Mouse (Mus musculus) liver, embryonic 12.5 days (tissue): ENCODE results near the gene Lrrc18. TPM values are rescaled to one million over a fixed set of nuclear protein-coding genes. Genes with fewer than 3 reads are reported as not detected.

ENCODE experiments used
- ATAC-seq: fragments of 200-750 bp; cut with Nextera tagmentation; 2 replicates; pipeline ENCODE4 v1.8.0; 2017; ENCODE audit warnings: moderate number of reproducible peaks, mild to moderate bottlenecking, moderate library complexity
- H3K27ac ChIP-seq: fragments of 300-500 bp; sonication (generic); 2 replicates; pipeline ENCODE4 v1.5.1; 2016; ENCODE audit warnings: mild to moderate bottlenecking
- H3K27me3 ChIP-seq: fragments of 300-500 bp; sonication (generic); replicated peaks from 2 replicates; pipeline ENCODE4 v1.6.1; 2016; ENCODE audit warnings: mild to moderate bottlenecking, moderate library complexity
- H3K36me3 ChIP-seq: fragments of 300-500 bp; sonication (generic); 2 replicates; pipeline ENCODE4 v1.6.1; 2016; ENCODE audit warnings: mild to moderate bottlenecking, moderate library complexity
- H3K4me1 ChIP-seq: fragments of 300-500 bp; sonication (generic); 2 replicates; pipeline ENCODE4 v1.6.1; 2016
- H3K4me2 ChIP-seq: fragments of 300-500 bp; sonication (generic); 2 replicates; pipeline ENCODE4 v1.6.1; 2016; ENCODE audit warnings: mild to moderate bottlenecking, moderate library complexity
- H3K4me3 ChIP-seq: fragments of 300-500 bp; sonication (generic); 2 replicates; pipeline ENCODE4 v1.5.1; 2016; ENCODE audit warnings: mild to moderate bottlenecking, moderate library complexity
- H3K9ac ChIP-seq: fragments of 300-500 bp; sonication (generic); 2 replicates; pipeline ENCODE4 v1.6.1; 2016; ENCODE audit warnings: mild to moderate bottlenecking, moderate library complexity
- H3K9me3 ChIP-seq: fragments of 300-500 bp; sonication (generic); replicated peaks from 2 replicates; pipeline ENCODE4 v1.6.1; 2016; ENCODE audit warnings: mild to moderate bottlenecking, moderate library complexity
- WGBS: fragments of 180-500 bp; shearing (Covaris S2); methylation state at CpG from one replicate; pipeline ENCODE4 v1.1.7; 2016; ENCODE audit not compliant: insufficient replicate concordance; 5-methylcytosine and 5-hydroxymethylcytosine counted together
- polyA plus RNA-seq: library from polyadenylated mRNA; unstranded; fragments of >200 nt; fragmentation: Nextera tagmentation; extraction: Ambion mirVana; gene quantifications from 2 replicates; pipeline ENCODE4 v1.2.1, GENCODE M21; 2016

Lrrc18 gene
- 0.11 and 0.13 TPM in 2 replicates for polyA plus RNA-seq

- ATAC-seq = no peak
- H3K4me1 ChIP-seq = no peaks in the 10 kb centered on the region
- no peaks in the 10 kb centered on the region for H3K36me3 ChIP-seq
- H3K9me3 ChIP-seq = no peaks in the 10 kb centered on the region
- 66% methylated on average over 2 of the region's 2 CpGs for WGBS
- no peak within 1 kb of the TSS for H3K4me2 ChIP-seq
- H3K4me3 ChIP-seq = no peak within 1 kb of the TSS
- no peaks in the 10 kb centered on the region for H3K27me3 ChIP-seq
- no peak within 1 kb of the TSS for H3K27ac ChIP-seq
- H3K9ac ChIP-seq = no peak within 1 kb of the TSS
Measured at GRCm38 (mm10) chr14:32991082-32991481, at the start of gene Lrrc18. TSS of gene Lrrc18 (plus strand) at chr14:32991382.

GRCm38 (mm10) chr14:32947512-32947911 is 43.7 kb upstream of the Lrrc18 start:
- H3K4me3 ChIP-seq = no peak overlapping the region
- H3K4me1 ChIP-seq = no peaks in the 10 kb centered on the region
- 58% methylated on average over 2 of the region's 2 CpGs for WGBS
- no peaks in the 10 kb centered on the region for H3K36me3 ChIP-seq
- H3K27ac ChIP-seq = no peak overlapping the region
- no peak for ATAC-seq
- no peak overlapping the region for H3K9ac ChIP-seq
- H3K9me3 ChIP-seq = no peaks in the 10 kb centered on the region
- no peak overlapping the region for H3K4me2 ChIP-seq
- peaks cover 9% of the 10 kb centered on the region; the same call in 1 of the 2 replicates for H3K27me3 ChIP-seq

DNA sequence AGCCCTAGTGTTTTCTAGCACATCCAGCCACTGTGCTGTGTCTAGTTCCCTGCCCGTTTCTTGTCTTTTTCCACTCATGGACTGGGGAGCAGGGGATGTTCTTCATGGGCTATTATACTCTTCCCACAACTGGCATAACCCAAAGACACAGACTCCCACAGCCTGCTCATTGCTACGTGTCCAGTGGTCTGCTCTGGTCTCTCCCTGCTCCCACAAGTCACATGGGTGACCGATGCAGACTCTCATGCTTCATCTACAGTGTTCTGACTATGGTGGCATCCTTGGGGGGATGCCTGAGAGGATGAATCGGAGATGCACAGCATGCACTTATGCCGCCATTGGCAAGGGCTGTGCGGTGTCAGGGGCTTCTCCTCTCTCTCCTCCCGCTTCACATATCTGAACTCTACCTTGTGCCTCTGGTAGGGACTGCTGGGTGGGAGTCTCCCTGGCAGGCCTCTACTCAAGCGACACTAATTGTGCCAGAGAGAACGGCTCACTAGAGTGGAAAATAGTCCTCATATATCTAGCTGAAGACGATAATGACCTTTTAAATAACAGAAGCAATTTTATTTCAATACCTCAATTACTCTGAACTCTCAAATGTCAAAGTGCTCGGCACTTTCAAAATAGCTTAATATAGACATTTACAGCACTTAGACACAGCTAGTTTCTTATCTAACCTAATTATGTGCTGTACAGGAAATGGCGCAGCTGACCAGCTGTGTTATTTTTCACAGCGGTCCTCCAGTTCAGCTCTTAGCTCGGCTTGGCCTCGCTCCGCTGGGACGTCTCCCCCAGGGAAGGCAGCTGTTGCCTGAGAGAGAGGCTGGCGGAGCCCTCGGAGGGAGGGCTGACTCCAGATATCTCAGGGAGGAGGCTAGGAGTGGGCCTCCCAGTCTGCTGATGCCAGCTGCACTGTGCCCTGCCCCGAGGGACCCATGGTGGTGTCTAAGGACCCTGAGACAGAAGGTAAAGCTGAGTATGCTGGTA is 40.6 kb upstream of the Lrrc18 start:
- Histone ChIP-seq H3K9me3 (no peaks in the 10 kb centered on the region), H3K4me2 (no peak overlapping the region), H3K4me3 (no peak overlapping the region), H3K27ac (no peak overlapping the region), H3K36me3 (no peaks in the 10 kb centered on the region), H3K4me1 (no peaks in the 10 kb centered on the region), H3K9ac (no peak overlapping the region), H3K27me3 (peaks cover 6% of the 10 kb centered on the region; the same call in 1 of the 2 replicates)
- ATAC-seq = no peak
- WGBS = 60% methylated on average over 20 of the region's 20 CpGs

DNA sequence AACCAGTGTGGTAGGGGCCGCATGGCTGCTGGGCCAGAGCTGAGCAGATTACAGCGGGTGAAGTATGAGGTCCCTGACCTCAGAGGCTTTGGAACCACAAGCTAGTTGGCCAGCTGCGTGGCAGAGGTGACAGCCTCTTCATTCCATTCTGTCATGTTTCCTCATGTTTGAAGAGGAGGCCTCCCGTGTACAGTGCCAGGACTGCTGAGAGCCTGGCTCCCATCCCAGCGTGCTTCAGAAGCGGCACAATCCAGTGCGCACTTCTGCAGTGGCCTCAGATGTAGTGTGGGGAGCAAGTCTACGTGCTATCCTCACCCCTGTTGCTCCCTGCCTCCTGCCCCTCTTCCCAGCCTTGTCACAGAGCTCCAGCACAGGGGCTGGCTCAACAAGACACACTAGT is 34.7 kb upstream of the Lrrc18 start:
- Histone ChIP-seq H3K4me1 (0 out of 2 replicates have a peak, but pooled peaks cover 5% of the 10 kb centered on the region), H3K27me3 (peaks cover 2% of the 10 kb centered on the region; the same call in 1 of the 2 replicates), H3K4me3 (no peak overlapping the region), H3K27ac (no peak overlapping the region), H3K36me3 (no peaks in the 10 kb centered on the region), H3K4me2 (no peak overlapping the region), H3K9ac (no peak overlapping the region), H3K9me3 (no peaks in the 10 kb centered on the region)
- ATAC-seq = no peak
- WGBS = 59% methylated on average over 8 of the region's 8 CpGs

- no peak overlapping the region for H3K9ac ChIP-seq
- H3K4me1 ChIP-seq = 0 out of 2 replicates have a peak, but pooled peaks cover 5% of the 10 kb centered on the region
- no peak overlapping the region for H3K4me3 ChIP-seq
- WGBS = 56% methylated on average over 8 of the region's 8 CpGs
- H3K27me3 ChIP-seq = no peaks in the 10 kb centered on the region
- H3K36me3 ChIP-seq = no peaks in the 10 kb centered on the region
- H3K4me2 ChIP-seq = no peak overlapping the region
- no peak overlapping the region for H3K27ac ChIP-seq
- no peaks in the 10 kb centered on the region for H3K9me3 ChIP-seq
- no peak for ATAC-seq
Measured at GRCm38 (mm10) chr14:32958671-32959070, 32.5 kb upstream of the Lrrc18 start.

- no peaks in the 10 kb centered on the region for H3K27me3 ChIP-seq
- H3K27ac ChIP-seq = no peak overlapping the region
- no peaks in the 10 kb centered on the region for H3K36me3 ChIP-seq
- no peak overlapping the region for H3K4me3 ChIP-seq
- 0 out of 2 replicates have a peak, but pooled peaks cover 5% of the 10 kb centered on the region for H3K4me1 ChIP-seq
- no peak for ATAC-seq
- H3K9me3 ChIP-seq = no peaks in the 10 kb centered on the region
- H3K4me2 ChIP-seq = no peak overlapping the region
- H3K9ac ChIP-seq = no peak overlapping the region
- 41% methylated on average over 5 of the region's 5 CpGs for WGBS
Measured at GRCm38 (mm10) chr14:32960481-32960880, 30.7 kb upstream of the Lrrc18 start.

- Histone ChIP-seq H3K4me1 (no peaks in the 10 kb centered on the region), H3K9ac (no peak overlapping the region), H3K4me2 (no peak overlapping the region), H3K9me3 (no peaks in the 10 kb centered on the region), H3K27ac (no peak overlapping the region), H3K4me3 (no peak overlapping the region), H3K36me3 (no peaks in the 10 kb centered on the region), H3K27me3 (no peaks in the 10 kb centered on the region)
- no peak for ATAC-seq
- WGBS = 72% methylated on average over 10 of the region's 10 CpGs
Measured at GRCm38 (mm10) chr14:32964742-32965141, 26.4 kb upstream of the Lrrc18 start.

DNA sequence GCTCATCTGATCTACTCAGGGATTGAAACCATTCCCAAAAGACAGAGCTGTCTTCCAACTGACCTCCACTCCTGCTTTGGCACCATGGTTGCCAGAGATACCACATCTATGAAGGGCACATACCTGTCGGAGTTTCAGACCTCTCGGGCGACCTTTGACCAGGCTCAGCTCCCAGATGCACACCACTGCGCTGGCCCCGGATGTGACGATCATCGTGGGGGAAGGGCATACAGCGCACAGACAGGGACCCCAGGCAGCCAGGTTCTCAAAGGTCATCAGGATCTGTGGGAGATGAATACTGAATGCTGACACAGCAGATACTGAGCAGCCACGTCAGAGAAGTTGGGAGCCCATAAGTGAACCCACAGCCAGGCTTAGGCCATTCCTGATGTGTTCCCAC is 20.5 kb upstream of the Lrrc18 start:
- H3K4me3 ChIP-seq = no peak overlapping the region
- no peak overlapping the region for H3K9ac ChIP-seq
- no peak for ATAC-seq
- WGBS = 74% methylated on average over 9 of the region's 9 CpGs
- H3K36me3 ChIP-seq = no peaks in the 10 kb centered on the region
- H3K4me2 ChIP-seq = no peak overlapping the region
- no peaks in the 10 kb centered on the region for H3K27me3 ChIP-seq
- no peaks in the 10 kb centered on the region; the same call in 1 of the 2 replicates for H3K4me1 ChIP-seq
- H3K27ac ChIP-seq = no peak overlapping the region
- no peaks in the 10 kb centered on the region for H3K9me3 ChIP-seq

- Histone ChIP-seq H3K4me2 (no peak overlapping the region), H3K4me1 (no peaks in the 10 kb centered on the region), H3K36me3 (no peaks in the 10 kb centered on the region), H3K9ac (no peak overlapping the region), H3K4me3 (no peak overlapping the region), H3K27me3 (no peaks in the 10 kb centered on the region), H3K9me3 (no peaks in the 10 kb centered on the region), H3K27ac (no peak overlapping the region)
- WGBS = 68% methylated on average over 6 of the region's 6 CpGs
- no peak for ATAC-seq
Measured at GRCm38 (mm10) chr14:32984176-32984738, 6.9 kb upstream of the Lrrc18 start.

DNA sequence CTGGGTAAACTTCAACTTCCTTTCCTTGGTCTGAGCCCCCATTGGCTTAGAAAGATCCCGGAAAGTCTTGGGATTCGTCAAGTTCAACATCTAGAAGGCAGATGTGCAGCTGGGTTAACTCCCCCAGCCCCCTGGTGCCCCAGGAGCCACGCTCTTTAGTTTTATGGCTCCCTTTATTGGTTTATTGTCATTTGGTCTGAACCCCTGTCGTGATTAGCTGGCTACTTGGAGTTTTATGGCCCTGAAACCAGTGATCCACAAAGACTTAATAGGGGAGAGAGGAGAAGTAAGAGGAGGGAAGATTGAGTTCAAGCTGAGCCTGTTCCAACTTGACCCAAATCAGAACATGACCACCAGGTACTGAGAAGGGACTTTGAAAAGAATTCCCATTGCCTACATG is 4.5 kb upstream of the Lrrc18 start:
- no peak for ATAC-seq
- Histone ChIP-seq H3K4me1 (no peaks in the 10 kb centered on the region), H3K9ac (no peak overlapping the region), H3K36me3 (no peaks in the 10 kb centered on the region), H3K27ac (no peak overlapping the region), H3K4me3 (no peak overlapping the region), H3K27me3 (no peaks in the 10 kb centered on the region), H3K4me2 (no peak overlapping the region), H3K9me3 (no peaks in the 10 kb centered on the region)
- 55% methylated on average over 4 of the region's 4 CpGs for WGBS

DNA sequence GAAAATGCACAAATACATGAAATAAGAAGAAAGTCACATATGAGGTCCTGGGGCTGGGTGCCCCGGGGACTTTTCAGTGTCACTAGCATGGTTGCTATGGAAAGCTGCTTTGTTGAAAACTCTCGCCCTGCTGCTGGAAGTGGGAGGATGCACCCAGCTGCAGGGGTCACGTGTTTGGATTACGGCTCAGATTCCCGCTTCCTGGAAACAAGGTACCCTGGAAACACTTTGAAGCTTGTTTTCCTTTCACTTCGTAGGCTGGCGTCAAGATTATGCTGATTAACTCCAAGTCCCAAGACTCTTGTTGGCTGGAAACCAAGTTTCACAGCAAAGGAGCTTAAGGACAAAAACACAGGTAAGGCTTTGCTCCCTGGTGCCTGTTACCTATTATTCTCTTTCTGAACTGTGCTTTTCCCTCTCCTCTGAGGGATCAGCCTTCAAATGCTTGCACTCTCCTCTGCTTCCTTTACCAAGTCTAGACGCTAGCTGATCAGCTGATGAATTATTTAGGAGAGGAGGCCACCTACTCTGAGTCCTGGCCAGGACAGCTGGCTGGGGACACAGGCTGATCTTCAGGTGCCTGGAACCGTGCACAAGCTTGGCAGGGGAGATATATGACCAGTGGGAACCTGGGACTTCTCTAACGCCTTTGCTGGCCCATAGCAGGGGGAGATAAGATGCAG is 3.9 kb downstream of the Lrrc18 start:
- no peaks in the 10 kb centered on the region for H3K36me3 ChIP-seq
- no peak overlapping the region for H3K27ac ChIP-seq
- no peaks in the 10 kb centered on the region for H3K27me3 ChIP-seq
- H3K4me2 ChIP-seq = no peak overlapping the region
- 44% methylated on average over 10 of the region's 10 CpGs for WGBS
- ATAC-seq = no peak
- no peak overlapping the region for H3K9ac ChIP-seq
- H3K4me1 ChIP-seq = no peaks in the 10 kb centered on the region
- H3K9me3 ChIP-seq = no peaks in the 10 kb centered on the region
- no peak overlapping the region for H3K4me3 ChIP-seq

DNA sequence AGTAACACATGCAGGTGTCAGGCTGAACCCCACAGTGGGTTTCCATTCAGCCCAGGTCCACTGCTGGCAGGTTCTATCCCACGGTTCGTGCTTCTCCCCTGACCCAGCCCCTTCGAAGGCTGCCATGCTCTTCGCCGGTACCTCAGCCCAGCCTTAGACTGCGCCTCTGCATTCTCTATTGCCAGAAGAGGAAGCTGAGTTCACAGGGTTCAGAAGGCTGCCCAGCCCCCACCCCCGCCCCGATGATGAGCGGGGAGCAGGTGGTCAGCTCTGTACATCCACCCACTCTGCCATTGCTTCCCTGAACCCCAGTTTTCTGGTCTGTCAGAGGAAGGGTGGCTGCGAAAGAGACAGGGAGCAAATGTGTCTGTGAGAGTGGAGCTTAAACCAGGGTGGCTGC is 8.3 kb downstream of the Lrrc18 start:
- WGBS = 46% methylated on average over 10 of the region's 10 CpGs
- H3K9me3 ChIP-seq = no peaks in the 10 kb centered on the region
- no peaks in the 10 kb centered on the region for H3K36me3 ChIP-seq
- ATAC-seq = no peak
- H3K4me3 ChIP-seq = no peak overlapping the region
- H3K9ac ChIP-seq = no peak overlapping the region
- no peak overlapping the region for H3K27ac ChIP-seq
- no peaks in the 10 kb centered on the region for H3K27me3 ChIP-seq
- H3K4me2 ChIP-seq = no peak overlapping the region
- no peaks in the 10 kb centered on the region for H3K4me1 ChIP-seq
